Mouse (Mus musculus): ENCODE data around the gene Susd3. TPM values are rescaled to one million over a fixed set of nuclear protein-coding genes. Genes with fewer than 3 reads are reported as not detected.

Susd3 gene
- polyA plus RNA-seq, 1 experiment from 2014 or later = 1.3 TPM

DNA sequence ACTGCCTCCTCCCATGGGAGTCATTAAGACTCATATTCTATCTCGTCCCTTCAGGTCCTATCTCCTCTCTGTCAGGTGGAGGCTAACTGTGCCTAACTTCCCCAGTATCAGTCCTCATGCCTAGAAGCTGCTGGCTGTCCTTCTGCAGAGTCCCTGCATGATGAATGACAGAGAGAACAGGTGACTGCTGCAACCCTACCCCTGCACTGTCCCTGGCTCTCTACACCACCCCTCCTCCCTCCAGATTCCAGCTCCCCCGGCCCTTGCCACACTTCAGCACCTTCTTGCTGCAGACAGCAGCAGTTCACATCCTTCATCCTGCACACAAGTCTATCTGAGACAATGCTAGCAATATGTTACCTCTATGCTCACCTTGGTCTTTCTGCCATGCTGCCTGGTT, 33.7 kb upstream of the Susd3 start:
- Histone ChIP-seq H3K4me1 (ENCODE audit: control insufficient read depth, insufficient read depth, low read length) (no peaks in the 10 kb centered on the region), H3K36me3 (replicated peaks; ENCODE audit: control insufficient read depth, insufficient read depth, low read depth, low read length) (no peaks in the 10 kb centered on the region), H3K9me3 (replicated peaks; ENCODE audit: control insufficient read depth, low read length) (no peaks in the 10 kb centered on the region), H3K9ac (replicated peaks; ENCODE audit: low read length) (no peak overlapping the region), H3K4me3 (ENCODE audit: low read depth, low read length) (no peak overlapping the region), H3K4me2 (ENCODE audit: low read depth, low read length) (no peak overlapping the region), H3K27ac (replicated peaks; ENCODE audit: low read depth, low read length) (no peak overlapping the region), H3K27me3 (ENCODE audit: control insufficient read depth, insufficient read depth, low read length) (no peaks in the 10 kb centered on the region)
- 55% methylated on average over 2 of the region's 2 CpGs for WGBS
- no peak for DNase-seq (ENCODE audit: low spot score)
- ATAC-seq (replicated peaks; ENCODE audit: insufficient number of reproducible peaks, low FRiP score, low TSS enrichment, low read depth) = no peak

DNA sequence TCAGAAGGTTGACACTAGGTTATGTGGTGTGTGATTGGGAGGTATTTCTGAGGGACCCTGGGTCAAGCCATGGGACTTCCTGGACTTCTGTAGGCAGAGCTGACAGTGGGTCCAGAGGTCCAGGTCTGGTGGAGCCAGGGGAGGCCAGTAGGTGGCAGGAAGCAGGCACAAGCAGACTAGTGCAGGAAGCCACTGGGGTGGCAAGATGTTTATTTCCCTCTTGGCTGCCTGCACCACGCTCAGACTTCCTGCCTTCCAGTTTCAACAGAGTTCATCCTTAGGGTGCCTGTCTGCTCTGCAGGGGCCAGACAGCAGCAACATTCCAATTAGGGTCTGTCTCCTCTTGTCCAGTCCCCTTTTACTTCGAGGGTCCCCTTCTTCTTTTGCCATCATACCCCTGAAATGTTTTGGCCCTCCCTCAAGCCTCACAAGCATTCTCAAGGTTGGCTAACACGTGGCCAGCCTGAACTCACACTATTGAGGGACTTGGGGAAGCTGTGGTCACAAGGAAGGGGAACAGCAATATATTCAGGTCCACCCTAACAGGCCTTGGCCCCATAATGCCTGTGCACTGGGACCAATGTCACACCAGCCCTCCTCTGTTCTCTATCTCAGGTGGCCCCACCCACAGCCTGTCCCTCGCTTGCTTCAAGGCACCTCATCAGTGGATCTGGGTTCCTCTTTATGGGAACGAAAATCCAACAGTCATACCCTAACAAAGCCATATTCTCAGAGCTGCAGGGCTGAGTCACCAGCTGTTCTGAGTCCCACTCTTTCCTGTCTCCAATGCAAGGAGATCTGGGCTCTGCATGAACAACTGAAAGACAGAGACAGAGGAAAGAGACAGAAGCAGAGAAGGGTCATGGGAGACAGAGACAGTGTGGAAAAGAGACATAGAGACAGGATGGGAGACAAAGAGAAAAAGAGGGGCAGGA, 23.6 kb upstream of the Susd3 start:
- ATAC-seq (replicated peaks; ENCODE audit: insufficient number of reproducible peaks, low FRiP score, low TSS enrichment, low read depth) (no peak), DNase-seq (ENCODE audit: low spot score) (no peak)
- Histone ChIP-seq H3K27ac (replicated peaks; ENCODE audit: low read depth, low read length) (no peak overlapping the region), H3K4me3 (ENCODE audit: low read depth, low read length) (no peak overlapping the region), H3K4me2 (ENCODE audit: low read depth, low read length) (no peak overlapping the region), H3K9me3 (replicated peaks; ENCODE audit: control insufficient read depth, low read length) (no peaks in the 10 kb centered on the region), H3K36me3 (replicated peaks; ENCODE audit: control insufficient read depth, insufficient read depth, low read depth, low read length) (no peaks in the 10 kb centered on the region), H3K4me1 (ENCODE audit: control insufficient read depth, insufficient read depth, low read length) (no peaks in the 10 kb centered on the region), H3K9ac (replicated peaks; ENCODE audit: low read length) (no peak overlapping the region), H3K27me3 (ENCODE audit: control insufficient read depth, insufficient read depth, low read length) (no peaks in the 10 kb centered on the region)
- 72% methylated on average over 5 of the region's 5 CpGs for WGBS

DNA sequence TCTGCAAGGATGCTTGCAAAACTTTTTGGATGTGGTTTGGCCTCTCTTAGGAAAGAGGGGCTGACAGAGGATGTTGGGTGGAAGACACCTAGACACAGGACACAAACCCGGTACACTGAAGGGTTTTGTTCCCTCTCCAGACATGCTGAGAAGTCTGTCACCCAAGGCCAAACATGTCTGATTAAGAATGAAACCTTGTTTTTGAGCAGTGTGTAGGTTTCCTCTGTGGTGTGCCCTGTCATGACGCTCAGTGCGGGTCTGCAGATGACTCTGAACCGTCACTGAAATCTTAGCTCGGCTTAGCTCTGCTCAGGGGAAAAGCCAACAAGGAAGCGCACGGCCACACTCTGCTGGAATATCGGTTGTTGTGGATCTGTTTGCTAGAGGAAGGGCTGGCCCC, 22.0 kb upstream of the Susd3 start:
- ATAC-seq (replicated peaks; ENCODE audit: insufficient number of reproducible peaks, low FRiP score, low TSS enrichment, low read depth) = no peak
- 88% methylated on average over 8 of the region's 8 CpGs for WGBS

DNA sequence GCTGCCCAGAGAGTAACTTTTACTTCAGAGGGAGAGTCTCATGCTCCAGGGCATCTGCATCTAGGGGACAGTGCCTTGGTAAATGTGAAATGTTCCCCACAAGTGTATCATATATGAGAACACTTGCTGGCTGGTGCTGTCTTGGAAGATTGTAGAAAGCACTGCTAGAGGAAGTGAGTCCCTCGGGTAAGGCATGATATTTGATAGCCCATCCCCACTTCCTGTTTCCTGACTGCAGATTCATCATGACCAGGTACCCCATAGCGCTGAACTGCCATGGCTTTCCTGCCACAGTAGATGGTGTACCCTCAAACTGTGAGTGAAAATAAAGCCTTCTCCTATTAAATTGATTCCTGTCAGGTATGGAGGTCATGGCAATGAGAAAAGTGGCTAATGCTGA, 19.1 kb upstream of the Susd3 start:
- 46% methylated on average over 2 of the region's 2 CpGs for WGBS
- Histone ChIP-seq H3K4me2 (ENCODE audit: low read depth, low read length) (no peak overlapping the region), H3K27ac (replicated peaks; ENCODE audit: low read depth, low read length) (no peak overlapping the region), H3K4me1 (ENCODE audit: control insufficient read depth, insufficient read depth, low read length) (no peaks in the 10 kb centered on the region), H3K27me3 (ENCODE audit: control insufficient read depth, insufficient read depth, low read length) (no peaks in the 10 kb centered on the region), H3K9ac (replicated peaks; ENCODE audit: low read length) (no peak overlapping the region), H3K36me3 (replicated peaks; ENCODE audit: control insufficient read depth, insufficient read depth, low read depth, low read length) (no peaks in the 10 kb centered on the region), H3K9me3 (replicated peaks; ENCODE audit: control insufficient read depth, low read length) (no peaks in the 10 kb centered on the region), H3K4me3 (ENCODE audit: low read depth, low read length) (no peak overlapping the region)
- DNase-seq (ENCODE audit: low spot score) (no peak), ATAC-seq (replicated peaks; ENCODE audit: insufficient number of reproducible peaks, low FRiP score, low TSS enrichment, low read depth) (no peak)

More for the DNA sequence above, 22.0 kb upstream of the Susd3 start:
- no peaks in the 10 kb centered on the region for H3K36me3 ChIP-seq (replicated peaks; ENCODE audit: control insufficient read depth, insufficient read depth, low read depth, low read length)
- H3K27ac ChIP-seq (replicated peaks; ENCODE audit: low read depth, low read length) = no peak overlapping the region
- no peak for DNase-seq (ENCODE audit: low spot score)
- no peaks in the 10 kb centered on the region for H3K4me1 ChIP-seq (ENCODE audit: control insufficient read depth, insufficient read depth, low read length)
- no peaks in the 10 kb centered on the region for H3K27me3 ChIP-seq (ENCODE audit: control insufficient read depth, insufficient read depth, low read length)
- no peak overlapping the region for H3K4me3 ChIP-seq (ENCODE audit: low read depth, low read length)
- no peaks in the 10 kb centered on the region for H3K9me3 ChIP-seq (replicated peaks; ENCODE audit: control insufficient read depth, low read length)
- H3K4me2 ChIP-seq (ENCODE audit: low read depth, low read length) = no peak overlapping the region
- H3K9ac ChIP-seq (replicated peaks; ENCODE audit: low read length) = no peak overlapping the region

DNA sequence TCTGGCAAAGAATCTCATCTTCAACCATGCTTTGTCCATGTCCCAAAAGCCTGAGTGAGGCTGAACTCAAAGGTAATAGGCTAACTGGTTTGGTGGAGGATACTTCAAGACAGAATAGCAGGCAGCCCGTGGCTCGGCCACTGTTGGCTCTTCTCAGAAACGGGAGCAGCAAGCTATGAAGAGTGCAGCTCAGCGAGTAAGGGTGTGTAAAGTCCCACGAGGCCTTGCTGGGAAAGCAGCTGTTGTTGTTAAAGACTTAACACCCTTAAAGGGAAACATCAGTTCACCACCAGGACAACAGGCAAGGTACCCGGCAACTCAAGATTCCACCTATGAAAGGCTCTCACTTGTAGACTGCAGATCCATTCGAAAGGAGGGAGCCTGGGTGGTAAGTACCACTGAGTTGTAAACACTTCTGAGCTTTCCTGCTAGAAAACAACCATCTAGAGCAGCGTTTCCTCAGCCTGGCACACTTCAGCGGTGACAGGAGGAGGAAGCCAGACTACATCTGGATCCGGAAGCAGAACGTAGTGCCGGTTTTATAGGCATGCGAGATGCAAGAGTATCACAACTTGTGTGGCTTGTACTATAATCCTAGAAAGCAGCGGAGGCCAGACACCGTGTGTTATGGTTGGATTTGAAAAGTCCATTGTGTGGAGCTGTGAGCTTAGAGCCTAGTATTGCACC, 11.7 kb upstream of the Susd3 start:
- 85% methylated on average over 15 of the region's 15 CpGs for WGBS
- Histone ChIP-seq H3K4me1 (ENCODE audit: control insufficient read depth, insufficient read depth, low read length) (no peaks in the 10 kb centered on the region), H3K4me3 (ENCODE audit: low read depth, low read length) (no peak overlapping the region), H3K27me3 (ENCODE audit: control insufficient read depth, insufficient read depth, low read length) (no peaks in the 10 kb centered on the region), H3K9me3 (replicated peaks; ENCODE audit: control insufficient read depth, low read length) (no peaks in the 10 kb centered on the region), H3K9ac (replicated peaks; ENCODE audit: low read length) (no peak overlapping the region), H3K36me3 (replicated peaks; ENCODE audit: control insufficient read depth, insufficient read depth, low read depth, low read length) (no peaks in the 10 kb centered on the region), H3K27ac (replicated peaks; ENCODE audit: low read depth, low read length) (no peak overlapping the region), H3K4me2 (ENCODE audit: low read depth, low read length) (no peak overlapping the region)
- no peak for DNase-seq (ENCODE audit: low spot score)
- no peak for ATAC-seq (replicated peaks; ENCODE audit: insufficient number of reproducible peaks, low FRiP score, low TSS enrichment, low read depth)

DNA sequence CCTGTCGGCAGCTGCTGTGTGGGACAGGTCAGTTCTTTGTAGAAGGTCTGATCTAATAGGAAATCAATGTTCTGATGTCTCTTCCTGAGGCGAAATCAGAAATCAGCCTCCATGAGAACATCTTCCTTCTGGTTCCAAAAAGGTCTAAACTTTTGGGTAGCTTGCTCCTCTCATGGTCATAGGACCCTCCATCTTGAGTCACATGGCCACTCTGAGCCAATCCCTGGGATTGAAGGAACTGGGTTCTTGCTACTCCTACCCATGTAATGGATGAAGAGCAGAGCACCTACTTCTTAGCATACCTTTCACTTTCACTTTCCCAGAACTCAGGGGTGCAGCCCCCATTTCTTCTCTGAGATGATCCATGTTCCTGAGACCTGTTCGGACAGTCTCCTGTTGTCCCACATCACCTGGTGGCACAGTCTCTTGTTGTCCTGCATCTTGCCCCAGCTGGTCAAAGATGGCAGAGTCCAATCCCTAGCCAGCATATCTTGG, 9.4 kb upstream of the Susd3 start:
- H3K4me1 ChIP-seq (ENCODE audit: control insufficient read depth, insufficient read depth, low read length) = no peaks in the 10 kb centered on the region
- no peak overlapping the region for H3K27ac ChIP-seq (replicated peaks; ENCODE audit: low read depth, low read length)
- no peaks in the 10 kb centered on the region for H3K27me3 ChIP-seq (ENCODE audit: control insufficient read depth, insufficient read depth, low read length)
- DNase-seq (ENCODE audit: low spot score) = no peak
- 64% methylated on average over 3 of the region's 3 CpGs for WGBS
- H3K36me3 ChIP-seq (replicated peaks; ENCODE audit: control insufficient read depth, insufficient read depth, low read depth, low read length) = no peaks in the 10 kb centered on the region
- H3K9ac ChIP-seq (replicated peaks; ENCODE audit: low read length) = no peak overlapping the region
- no peaks in the 10 kb centered on the region for H3K9me3 ChIP-seq (replicated peaks; ENCODE audit: control insufficient read depth, low read length)
- H3K4me3 ChIP-seq (ENCODE audit: low read depth, low read length) = no peak overlapping the region
- no peak for ATAC-seq (replicated peaks; ENCODE audit: insufficient number of reproducible peaks, low FRiP score, low TSS enrichment, low read depth)
- no peak overlapping the region for H3K4me2 ChIP-seq (ENCODE audit: low read depth, low read length)

DNA sequence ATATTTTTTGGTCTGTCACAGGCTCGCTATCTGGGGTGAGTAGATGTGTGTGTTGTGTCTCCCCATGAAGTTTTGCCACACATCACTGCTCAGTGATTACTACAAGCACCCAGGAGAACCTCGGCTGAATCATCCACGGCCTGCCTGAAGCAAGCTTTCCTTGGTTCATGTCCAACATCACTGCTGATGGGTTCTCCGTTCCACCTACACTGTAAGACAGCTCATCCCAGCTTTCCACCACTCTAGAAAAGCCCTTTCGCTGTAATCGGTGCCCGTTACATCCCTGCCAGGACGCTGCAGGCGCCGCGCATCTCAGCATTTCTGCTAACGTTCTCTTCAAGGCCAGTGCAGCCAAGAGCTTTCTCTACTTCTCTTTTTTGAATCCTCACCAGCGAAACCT, 4.2 kb upstream of the Susd3 start:
- H3K27ac ChIP-seq (replicated peaks; ENCODE audit: low read depth, low read length) = no peak overlapping the region
- H3K4me1 ChIP-seq (ENCODE audit: control insufficient read depth, insufficient read depth, low read length) = no peaks in the 10 kb centered on the region
- H3K4me2 ChIP-seq (ENCODE audit: low read depth, low read length) = no peak overlapping the region
- no peaks in the 10 kb centered on the region for H3K9me3 ChIP-seq (replicated peaks; ENCODE audit: control insufficient read depth, low read length)
- H3K4me3 ChIP-seq (ENCODE audit: low read depth, low read length) = no peak overlapping the region
- ATAC-seq (replicated peaks; ENCODE audit: insufficient number of reproducible peaks, low FRiP score, low TSS enrichment, low read depth) = no peak
- 89% methylated on average over 13 of the region's 13 CpGs for WGBS
- H3K27me3 ChIP-seq (ENCODE audit: control insufficient read depth, insufficient read depth, low read length) = peaks cover 9% of the 10 kb centered on the region
- H3K9ac ChIP-seq (replicated peaks; ENCODE audit: low read length) = no peak overlapping the region
- H3K36me3 ChIP-seq (replicated peaks; ENCODE audit: control insufficient read depth, insufficient read depth, low read depth, low read length) = no peaks in the 10 kb centered on the region
- DNase-seq (ENCODE audit: low spot score) = no peak

DNA sequence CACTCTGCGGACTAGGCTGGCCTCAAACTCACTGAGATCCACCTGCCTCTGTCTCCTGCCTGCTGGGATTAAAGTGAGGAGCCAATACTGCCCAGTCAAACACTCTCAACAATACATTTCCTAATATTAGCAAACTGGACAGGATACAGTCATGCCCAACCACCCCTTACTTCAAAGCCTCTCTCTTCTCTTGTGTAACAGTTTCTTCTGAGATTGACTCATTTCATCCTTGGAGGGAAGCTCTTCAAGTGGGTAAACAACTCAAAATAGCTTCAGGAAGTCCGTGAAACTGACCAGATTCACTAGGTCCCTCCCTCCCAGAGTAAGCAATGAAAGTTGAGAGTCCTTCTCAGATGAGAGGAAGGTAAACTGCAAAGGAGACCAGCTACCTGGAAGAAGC, 3.6 kb upstream of the Susd3 start:
- ATAC-seq (replicated peaks; ENCODE audit: insufficient number of reproducible peaks, low FRiP score, low TSS enrichment, low read depth) (no peak), DNase-seq (ENCODE audit: low spot score) (no peak)
- 66% methylated on average over 2 of the region's 2 CpGs for WGBS
- Histone ChIP-seq H3K36me3 (replicated peaks; ENCODE audit: control insufficient read depth, insufficient read depth, low read depth, low read length) (no peaks in the 10 kb centered on the region), H3K27me3 (ENCODE audit: control insufficient read depth, insufficient read depth, low read length) (peaks cover 14% of the 10 kb centered on the region), H3K27ac (replicated peaks; ENCODE audit: low read depth, low read length) (no peak overlapping the region), H3K9ac (replicated peaks; ENCODE audit: low read length) (no peak overlapping the region), H3K4me3 (ENCODE audit: low read depth, low read length) (no peak overlapping the region), H3K4me2 (ENCODE audit: low read depth, low read length) (no peak overlapping the region), H3K9me3 (replicated peaks; ENCODE audit: control insufficient read depth, low read length) (no peaks in the 10 kb centered on the region), H3K4me1 (ENCODE audit: control insufficient read depth, insufficient read depth, low read length) (peaks cover 3% of the 10 kb centered on the region; the same call in 1 of the 2 replicates)
